Mouse (Mus musculus): ENCODE measurements around the gene Mta2. TPM values are rescaled to one million over a fixed set of nuclear protein-coding genes. Genes with fewer than 3 reads are reported as not detected.
A peak's percentile ranks its signal among the peaks of the same experiment; 100 is the strongest.

Mta2 gene
- polyA plus RNA-seq, 1 experiment from 2014 or later, result 171 TPM

- peaks cover 16% of the 10 kb centered on the region for H3K4me1 ChIP-seq
- no peak for ATAC-seq (replicated peaks)
- WGBS, result 79% methylated on average over 7 of the region's 7 CpGs
- H3K4me3 ChIP-seq, result no peak overlapping the region
- no peak overlapping the region for H3K4me2 ChIP-seq (replicated peaks)
- peaks cover 21% of the 10 kb centered on the region for H3K36me3 ChIP-seq
- H3K9ac ChIP-seq (replicated peaks), result no peak overlapping the region
- no peak overlapping the region for H3K27ac ChIP-seq (replicated peaks)
- H3K27me3 ChIP-seq, result no peaks in the 10 kb centered on the region
- no peaks in the 10 kb centered on the region for H3K9me3 ChIP-seq
These were observed 10.9 kb upstream of the Mta2 start for GRCm38 (mm10) chr19:8930771-8931170.

GRCm38 (mm10) chr19:8936736-8937135, 4.9 kb upstream of the Mta2 start:
- Histone ChIP-seq H3K36me3 (no peaks in the 10 kb centered on the region), H3K4me3 (no peak overlapping the region), H3K9ac (replicated peaks) (no peak overlapping the region), H3K27me3 (no peaks in the 10 kb centered on the region), H3K4me1 (peaks cover 12% of the 10 kb centered on the region), H3K9me3 (no peaks in the 10 kb centered on the region), H3K4me2 (replicated peaks) (no peak overlapping the region), H3K27ac (replicated peaks) (no peak overlapping the region)
- 84% methylated on average over 2 of the region's 2 CpGs for WGBS
- no peak for ATAC-seq (replicated peaks)

GRCm38 (mm10) chr19:8940526-8941133, 1.0 kb upstream of the Mta2 start:
- Histone ChIP-seq H3K4me1 (peaks cover 40% of the 10 kb centered on the region), H3K27ac (replicated peaks) (peak overlapping the region; percentile 95), H3K27me3 (no peaks in the 10 kb centered on the region), H3K9me3 (no peaks in the 10 kb centered on the region), H3K4me2 (replicated peaks) (peak overlapping the region; percentile 68), H3K36me3 (peaks cover 10% of the 10 kb centered on the region), H3K4me3 (peak overlapping the region; percentile 100; the same call in 1 of the 2 replicates), H3K9ac (replicated peaks) (no peak overlapping the region)
- 81% methylated on average over 15 of the region's 15 CpGs for WGBS
- ATAC-seq (replicated peaks), result no peak

GRCm38 (mm10) chr19:8941136-8941514, 550 bp upstream of the Mta2 start:
- no peaks in the 10 kb centered on the region for H3K27me3 ChIP-seq
- H3K36me3 ChIP-seq, result peaks cover 15% of the 10 kb centered on the region
- peak overlapping the region; percentile 68 for H3K4me2 ChIP-seq (replicated peaks)
- no peaks in the 10 kb centered on the region for H3K9me3 ChIP-seq
- peak overlapping the region; percentile 100 for H3K4me3 ChIP-seq
- H3K27ac ChIP-seq (replicated peaks), result peak overlapping the region; percentile 95
- peak; percentile 18; the same call in 1 of the 2 replicates for ATAC-seq (replicated peaks)
- WGBS, result 34% methylated on average over 10 of the region's 10 CpGs
- H3K9ac ChIP-seq (replicated peaks), result peak overlapping the region; percentile 99
- H3K4me1 ChIP-seq, result peaks cover 40% of the 10 kb centered on the region

GRCm38 (mm10) chr19:8942276-8942964, 745 bp downstream of the Mta2 start:
- Histone ChIP-seq H3K27me3 (no peaks in the 10 kb centered on the region), H3K36me3 (peaks cover 26% of the 10 kb centered on the region), H3K27ac (replicated peaks) (peak overlapping the region; percentile 95), H3K9me3 (no peaks in the 10 kb centered on the region), H3K4me2 (replicated peaks) (peak overlapping the region; percentile 68), H3K4me3 (peak overlapping the region; percentile 100), H3K4me1 (peaks cover 40% of the 10 kb centered on the region), H3K9ac (replicated peaks) (peak overlapping the region; percentile 99)
- ATAC-seq (replicated peaks), result peak; percentile 59
- WGBS, result under 1% methylated on average over 46 of the region's 46 CpGs

- H3K27ac ChIP-seq (replicated peaks), result no peak overlapping the region
- WGBS, result 67% methylated on average over 2 of the region's 2 CpGs
- peak overlapping the region; percentile 99 for H3K9ac ChIP-seq (replicated peaks)
- peak overlapping the region; percentile 100 for H3K4me3 ChIP-seq
- H3K4me1 ChIP-seq, result peaks cover 40% of the 10 kb centered on the region
- H3K36me3 ChIP-seq, result peaks cover 33% of the 10 kb centered on the region
- no peaks in the 10 kb centered on the region for H3K9me3 ChIP-seq
- H3K27me3 ChIP-seq, result no peaks in the 10 kb centered on the region
- no peak for ATAC-seq (replicated peaks)
- peak overlapping the region; percentile 68 for H3K4me2 ChIP-seq (replicated peaks)
These were observed 1.4 kb downstream of the Mta2 start for GRCm38 (mm10) chr19:8943047-8943446.

GRCm38 (mm10) chr19:8944062-8944461, 2.4 kb downstream of the Mta2 start:
- Histone ChIP-seq H3K36me3 (peaks cover 43% of the 10 kb centered on the region), H3K9me3 (no peaks in the 10 kb centered on the region), H3K27ac (replicated peaks) (peak overlapping the region; percentile 27; the same call in 1 of the 2 replicates), H3K9ac (replicated peaks) (peak overlapping the region; percentile 33), H3K4me2 (replicated peaks) (peak overlapping the region; percentile 68), H3K4me3 (peak overlapping the region; percentile 100), H3K27me3 (no peaks in the 10 kb centered on the region), H3K4me1 (peaks cover 40% of the 10 kb centered on the region)
- WGBS, result 42% methylated on average over 5 of the region's 5 CpGs
- ATAC-seq (replicated peaks), result no peak

- peak overlapping the region; percentile 22 for H3K4me3 ChIP-seq
- H3K27me3 ChIP-seq, result no peaks in the 10 kb centered on the region
- H3K9ac ChIP-seq (replicated peaks), result peak overlapping the region; percentile 16; the same call in 1 of the 2 replicates
- peaks cover 40% of the 10 kb centered on the region for H3K4me1 ChIP-seq
- H3K9me3 ChIP-seq, result no peaks in the 10 kb centered on the region
- no peak for ATAC-seq (replicated peaks)
- peak overlapping the region; percentile 68 for H3K4me2 ChIP-seq (replicated peaks)
- 0 out of 2 replicates have a peak overlapping the region, but pooled peaks have one; percentile 23 for H3K27ac ChIP-seq (replicated peaks)
- peaks cover 48% of the 10 kb centered on the region for H3K36me3 ChIP-seq
- WGBS, result 31% methylated on average over 5 of the region's 5 CpGs
These were observed 3.1 kb downstream of the Mta2 start for GRCm38 (mm10) chr19:8944750-8945149.

GRCm38 (mm10) chr19:8945251-8945650, 3.6 kb downstream of the Mta2 start:
- WGBS, result 84% methylated on average over 6 of the region's 6 CpGs
- peak overlapping the region; percentile 68 for H3K4me2 ChIP-seq (replicated peaks)
- no peak for ATAC-seq (replicated peaks)
- no peak overlapping the region for H3K9ac ChIP-seq (replicated peaks)
- H3K9me3 ChIP-seq, result no peaks in the 10 kb centered on the region
- H3K27ac ChIP-seq (replicated peaks), result 0 out of 2 replicates have a peak overlapping the region, but pooled peaks have one; percentile 23
- peaks cover 40% of the 10 kb centered on the region for H3K4me1 ChIP-seq
- peak overlapping the region; percentile 22; the same call in 1 of the 2 replicates for H3K4me3 ChIP-seq
- no peaks in the 10 kb centered on the region for H3K27me3 ChIP-seq
- peaks cover 51% of the 10 kb centered on the region for H3K36me3 ChIP-seq

GRCm38 (mm10) chr19:8946929-8947328, 5.3 kb downstream of the Mta2 start:
- WGBS, result 91% methylated on average over 7 of the region's 7 CpGs
- no peak for ATAC-seq (replicated peaks)
- no peak overlapping the region for H3K4me3 ChIP-seq
- no peak overlapping the region for H3K9ac ChIP-seq (replicated peaks)
- peaks cover 68% of the 10 kb centered on the region for H3K36me3 ChIP-seq
- H3K9me3 ChIP-seq, result no peaks in the 10 kb centered on the region
- peaks cover 38% of the 10 kb centered on the region for H3K4me1 ChIP-seq
- no peak overlapping the region for H3K27ac ChIP-seq (replicated peaks)
- H3K4me2 ChIP-seq (replicated peaks), result no peak overlapping the region
- H3K27me3 ChIP-seq, result no peaks in the 10 kb centered on the region

- H3K4me1 ChIP-seq, result peaks cover 39% of the 10 kb centered on the region
- no peaks in the 10 kb centered on the region for H3K27me3 ChIP-seq
- WGBS, result 92% methylated on average over 5 of the region's 5 CpGs
- H3K9ac ChIP-seq (replicated peaks), result no peak overlapping the region
- no peak overlapping the region for H3K4me3 ChIP-seq
- no peak overlapping the region for H3K4me2 ChIP-seq (replicated peaks)
- H3K27ac ChIP-seq (replicated peaks), result no peak overlapping the region
- no peaks in the 10 kb centered on the region for H3K9me3 ChIP-seq
- ATAC-seq (replicated peaks), result no peak
- H3K36me3 ChIP-seq, result peaks cover 67% of the 10 kb centered on the region
These were observed 8.5 kb downstream of the Mta2 start for GRCm38 (mm10) chr19:8950190-8950589.

- peak; percentile 14 for ATAC-seq (replicated peaks)
- H3K4me2 ChIP-seq (replicated peaks), result peak overlapping the region; percentile 91; the same call in 1 of the 2 replicates
- H3K27me3 ChIP-seq, result no peaks in the 10 kb centered on the region
- H3K36me3 ChIP-seq, result peaks cover 61% of the 10 kb centered on the region
- H3K4me3 ChIP-seq, result peak overlapping the region; percentile 94; the same call in 1 of the 2 replicates
- H3K4me1 ChIP-seq, result peaks cover 45% of the 10 kb centered on the region
- WGBS, result 36% methylated on average over 9 of the region's 9 CpGs
- peak overlapping the region; percentile 99 for H3K27ac ChIP-seq (replicated peaks)
- H3K9ac ChIP-seq (replicated peaks), result peak overlapping the region; percentile 55
- no peaks in the 10 kb centered on the region for H3K9me3 ChIP-seq
These were observed 10.6 kb downstream of the Mta2 start for GRCm38 (mm10) chr19:8952241-8952640.

Measured in forebrain, embryonic 15.5 days (tissue).